Mouse (Mus musculus) olfactory bulb, adult 2 months (tissue): Measurements from ENCODE around the gene Gm28372.

Experiments used
- CTCF ChIP-seq: fragments of 200-500 bp; IDR thresholded peaks from 2 replicates; pipeline ENCODE4 v1.5.1; 2012; ENCODE audit warnings: low read depth, mild to moderate bottlenecking, low read length, moderate library complexity; ENCODE audit not compliant: insufficient read depth
- POLR2A ChIP-seq: fragments of 200-500 bp; IDR thresholded peaks from 2 replicates; pipeline ENCODE4 v1.6.1; 2012; ENCODE audit warnings: mild to moderate bottlenecking, low read depth, low read length, moderate library complexity; ENCODE audit not compliant: insufficient read depth

DNA sequence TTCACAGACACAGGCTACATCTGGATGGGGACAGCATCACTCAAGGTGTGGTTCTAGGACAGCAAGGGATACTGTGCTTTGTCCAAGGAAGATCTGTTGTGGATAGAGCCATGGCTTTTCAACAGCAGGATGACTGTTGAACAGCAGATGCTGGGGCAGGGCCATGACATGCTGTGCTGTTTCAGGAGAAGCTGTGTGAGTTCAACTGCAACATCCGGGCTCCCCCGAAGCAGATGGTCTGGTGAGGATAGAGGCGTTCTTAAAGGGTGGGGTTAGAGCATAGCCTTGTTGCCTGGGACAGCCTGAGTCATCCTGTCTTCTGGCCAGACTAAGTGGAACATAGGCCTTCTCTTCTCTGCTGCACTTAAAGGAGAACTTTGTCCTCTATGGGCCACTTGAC lies 33.8 kb downstream of the Gm28372 start:
- TF ChIP-seq CTCF (no peak), POLR2A (no peak)
